In genomic region chr5:33681044-33681443, GRCm38 (mm10) we compare ENCODE assay signal across 25 mouse cellular contexts. TPM values are rescaled to one million over a fixed set of nuclear protein-coding genes. Genes with fewer than 3 reads are reported as not detected.
DNase-seq lines count a peak whose midpoint lies in the region; ATAC-seq and TF ChIP-seq lines count a peak whose summit lies in the region.
"Had no signal": no experiment of that assay in that cellular context is flagged by ENCODE, and none has a peak within 500 bp of the region (broad histone marks: within the 10 kb centered on the region; RNA-seq: fewer than 3 reads in every experiment).

No protein-coding gene starts in this region.

- TF ChIP-seq CTCF in E14TG2a.4 (conservative IDR thresholded peaks at IDR 0.05; ENCODE audit: low read length) = no peak

- no peaks in the 10 kb centered on the region for H3K27me3 ChIP-seq in intestine, embryonic 14.5 days (replicated peaks; ENCODE audit: control insufficient read depth, insufficient read depth, low read length)
- no peaks in the 10 kb centered on the region for H3K27me3 ChIP-seq in intestine, embryonic 15.5 days (replicated peaks)
- H3K27me3 ChIP-seq in E14TG2a.4 (ENCODE audit: insufficient read depth, low read length) = peaks cover 30% of the 10 kb centered on the region
- H3K27me3 ChIP-seq in limb, embryonic 13.5 days = no peaks in the 10 kb centered on the region
- H3K27me3 ChIP-seq: heart, embryonic 15.5 days; limb, embryonic 12.5 days had no signal

- no peaks in the 10 kb centered on the region for H3K9me3 ChIP-seq in intestine, embryonic 14.5 days (ENCODE audit: control insufficient read depth, low read length)
- H3K9me3 ChIP-seq in intestine, embryonic 15.5 days = no peaks in the 10 kb centered on the region
- H3K9me3 ChIP-seq in E14TG2a.4 (ENCODE audit: low read length) = no peaks in the 10 kb centered on the region
- no peaks in the 10 kb centered on the region for H3K9me3 ChIP-seq in limb, embryonic 13.5 days
- H3K9me3 ChIP-seq: heart, embryonic 15.5 days; hindbrain, embryonic 15.5 days; limb, embryonic 12.5 days had no signal

- H3K4me3 ChIP-seq in intestine, embryonic 14.5 days (ENCODE audit: low read depth, low read length) = no peak overlapping the region
- no peak overlapping the region for H3K4me3 ChIP-seq in intestine, embryonic 15.5 days (replicated peaks)
- 0 out of 2 replicates have a peak overlapping the region, but pooled peaks have one; percentile 13 for H3K4me3 ChIP-seq in E14TG2a.4 (replicated peaks; ENCODE audit: low read length)
- no peak overlapping the region for H3K4me3 ChIP-seq in limb, embryonic 13.5 days
- H3K4me3 ChIP-seq: heart, embryonic 15.5 days; hindbrain, embryonic 15.5 days; layer of hippocampus, adult 2 months; limb, embryonic 12.5 days had no signal

- H3K4me1 ChIP-seq in intestine, embryonic 14.5 days (replicated peaks; ENCODE audit: control insufficient read depth, insufficient read depth, low read length) = no peaks in the 10 kb centered on the region
- H3K4me1 ChIP-seq in intestine, embryonic 15.5 days (replicated peaks) = no peaks in the 10 kb centered on the region
- H3K4me1 ChIP-seq in E14TG2a.4 (replicated peaks; ENCODE audit: low read depth, low read length) = peaks cover 17% of the 10 kb centered on the region
- H3K4me1 ChIP-seq in limb, embryonic 13.5 days = 0 out of 2 replicates have a peak, but pooled peaks cover 10% of the 10 kb centered on the region
- H3K4me1 ChIP-seq: hindbrain, embryonic 15.5 days had no signal

- no peak overlapping the region for H3K4me2 ChIP-seq in intestine, embryonic 14.5 days (ENCODE audit: low read length)
- no peak overlapping the region for H3K4me2 ChIP-seq in intestine, embryonic 15.5 days (replicated peaks)
- no peak overlapping the region for H3K4me2 ChIP-seq in limb, embryonic 13.5 days (replicated peaks)
- H3K4me2 ChIP-seq: heart, embryonic 15.5 days; hindbrain, embryonic 15.5 days; limb, embryonic 12.5 days; lung, embryonic 14.5 days; midbrain, embryonic 11.5 days had no signal

- H3K9ac ChIP-seq in intestine, embryonic 14.5 days (ENCODE audit: low read length) = no peak overlapping the region
- H3K9ac ChIP-seq in intestine, embryonic 15.5 days = no peak overlapping the region
- H3K9ac ChIP-seq in limb, embryonic 13.5 days = peak overlapping the region; percentile 9; the same call in 1 of the 2 replicates
- H3K9ac ChIP-seq: heart, embryonic 15.5 days; hindbrain, embryonic 15.5 days; limb, embryonic 12.5 days; lung, embryonic 14.5 days had no signal

- DNase-seq in CD4-positive, CD25-positive, alpha-beta regulatory T cell, adult 2 months (ENCODE audit: low read depth, low spot score) = peak; percentile 18
- peak; percentile 50 for DNase-seq in intestine, embryonic 14.5 days (ENCODE audit: low spot score)
- DNase-seq in yolk sac, embryonic 10.5 days (ENCODE audit: low spot score) = no peak
- DNase-seq in cerebellum, postnatal 14 days = no peak
- DNase-seq: adrenal gland, postnatal 14 days; cerebellum, adult 2 months; cerebellum, postnatal 36 days; embryo, embryonic 11 days; gastrocnemius, postnatal 25 days; heart, postnatal 36 days; kidney, adult 9 months; kidney, postnatal 14 days; lung, embryonic 14.5 days; lung, postnatal 36 days; thymus, postnatal 25 days had no signal

- no peak for ATAC-seq in CD4-positive, CD25-positive, alpha-beta regulatory T cell, adult 4 months
- no peak for ATAC-seq in intestine, embryonic 14.5 days (replicated peaks; ENCODE audit: low FRiP score, low TSS enrichment, low read depth)
- no peak for ATAC-seq in intestine, embryonic 15.5 days
- ATAC-seq in limb, embryonic 13.5 days (ENCODE audit: low FRiP score, low read depth) = no peak
- ATAC-seq: intestine, embryonic 16.5 days had no signal

- WGBS in intestine, embryonic 14.5 days = 52% methylated on average over 3 of the region's 3 CpGs
- WGBS in intestine, embryonic 15.5 days = 65% methylated on average over 3 of the region's 3 CpGs
- WGBS in limb, embryonic 13.5 days = 56% methylated on average over 3 of the region's 3 CpGs

- no peak overlapping the region for H3K27ac ChIP-seq in intestine, embryonic 14.5 days (ENCODE audit: low read depth)
- no peak overlapping the region for H3K27ac ChIP-seq in intestine, embryonic 15.5 days
- H3K27ac ChIP-seq in limb, embryonic 13.5 days = no peak overlapping the region
- H3K27ac ChIP-seq: heart, embryonic 15.5 days; hindbrain, embryonic 15.5 days; layer of hippocampus, adult 2 months; limb, embryonic 12.5 days had no signal

- H3K36me3 ChIP-seq in intestine, embryonic 14.5 days (ENCODE audit: control insufficient read depth, insufficient read depth, low read length) = no peaks in the 10 kb centered on the region
- H3K36me3 ChIP-seq in intestine, embryonic 15.5 days = no peaks in the 10 kb centered on the region
- H3K36me3 ChIP-seq in E14TG2a.4 (ENCODE audit: insufficient read depth, low read length) = no peaks in the 10 kb centered on the region
- no peaks in the 10 kb centered on the region for H3K36me3 ChIP-seq in limb, embryonic 13.5 days
- H3K36me3 ChIP-seq: heart, embryonic 15.5 days; hindbrain, embryonic 15.5 days; limb, embryonic 12.5 days had no signal

RNA-seq across cellular contexts. Expression of gene Tmem129, which starts 22.8 kb away (rescaled TPM):
- polyA plus RNA-seq in CD4-positive, CD25-positive, alpha-beta regulatory T cell, adult 4 months (2017; shearing (Covaris generic)) = 10 to 100 TPM; 33.7 to 42.9 TPM
- polyA plus RNA-seq in intestine, embryonic 14.5 days (2014; fragmentation: Nextera tagmentation; extraction: Ambion mirVana) = 39.3 and 42.4 TPM in 2 replicates
- polyA plus RNA-seq in intestine, embryonic 15.5 days (2015; fragmentation: Nextera tagmentation; extraction: Ambion mirVana) = 31.8 and 33.1 TPM in 2 replicates
- polyA plus RNA-seq in limb, embryonic 13.5 days (2015; fragmentation: Nextera tagmentation; extraction: Ambion mirVana) = 45.2 and 46.0 TPM in 2 replicates

RNA-seq across cellular contexts. Expression of gene Tacc3, which starts 23.1 kb away (rescaled TPM):
- 10 to 100 TPM; 18.2 to 32.2 TPM for polyA plus RNA-seq in CD4-positive, CD25-positive, alpha-beta regulatory T cell, adult 4 months (2017; shearing (Covaris generic))
- 174 and 191 TPM in 2 replicates for polyA plus RNA-seq in intestine, embryonic 14.5 days (2014; fragmentation: Nextera tagmentation; extraction: Ambion mirVana)
- 148 and 172 TPM in 2 replicates for polyA plus RNA-seq in intestine, embryonic 15.5 days (2015; fragmentation: Nextera tagmentation; extraction: Ambion mirVana)
- polyA plus RNA-seq in limb, embryonic 13.5 days (2015; fragmentation: Nextera tagmentation; extraction: Ambion mirVana) = 196 and 197 TPM in 2 replicates

RNA-seq across cellular contexts. Expression of gene Slbp, which starts 28.7 kb away (rescaled TPM):
- polyA plus RNA-seq in CD4-positive, CD25-positive, alpha-beta regulatory T cell, adult 4 months (2017; shearing (Covaris generic)) = 100 to 1,000 TPM; 123 to 141 TPM
- polyA plus RNA-seq in intestine, embryonic 14.5 days (2014; fragmentation: Nextera tagmentation; extraction: Ambion mirVana) = 214 and 230 TPM in 2 replicates
- 196 and 228 TPM in 2 replicates for polyA plus RNA-seq in intestine, embryonic 15.5 days (2015; fragmentation: Nextera tagmentation; extraction: Ambion mirVana)
- 252 and 254 TPM in 2 replicates for polyA plus RNA-seq in limb, embryonic 13.5 days (2015; fragmentation: Nextera tagmentation; extraction: Ambion mirVana)

RNA-seq across cellular contexts. Expression of gene Fgfr3, which starts 40.4 kb away (rescaled TPM):
- not detected for polyA plus RNA-seq in CD4-positive, CD25-positive, alpha-beta regulatory T cell, adult 4 months (2017; shearing (Covaris generic))
- 11.1 and 13.7 TPM in 2 replicates for polyA plus RNA-seq in intestine, embryonic 14.5 days (2014; fragmentation: Nextera tagmentation; extraction: Ambion mirVana)
- 11.4 and 11.6 TPM in 2 replicates for polyA plus RNA-seq in intestine, embryonic 15.5 days (2015; fragmentation: Nextera tagmentation; extraction: Ambion mirVana)
- 39.1 and 40.7 TPM in 2 replicates for polyA plus RNA-seq in limb, embryonic 13.5 days (2015; fragmentation: Nextera tagmentation; extraction: Ambion mirVana)

RNA-seq across cellular contexts. Expression of gene Gm9903, which starts 51.3 kb away (rescaled TPM):
- 1 to 10 TPM in 1 of 2 experiments, not detected in 1; 1.6 TPM for polyA plus RNA-seq in CD4-positive, CD25-positive, alpha-beta regulatory T cell, adult 4 months (2017; shearing (Covaris generic))
- 0.27 and 0.46 TPM in 2 replicates for polyA plus RNA-seq in intestine, embryonic 14.5 days (2014; fragmentation: Nextera tagmentation; extraction: Ambion mirVana)
- 0.26 and 0.30 TPM in 2 replicates for polyA plus RNA-seq in intestine, embryonic 15.5 days (2015; fragmentation: Nextera tagmentation; extraction: Ambion mirVana)
- polyA plus RNA-seq in limb, embryonic 13.5 days (2015; fragmentation: Nextera tagmentation; extraction: Ambion mirVana) = 0.56 and 0.66 TPM in 2 replicates

Comparison
In these comparisons a context has a peak if more than half of its experiments do, and no peak if none do; other contexts are left out.
1. DNase-seq: peak in CD4-positive, CD25-positive, alpha-beta regulatory T cell, adult 2 months (single experiment) and intestine, embryonic 14.5 days (single experiment); none in yolk sac, embryonic 10.5 days (single experiment) and cerebellum, postnatal 14 days (0 of 2).